Mouse (Mus musculus): ENCODE results near the gene Odf3l2. TPM values are rescaled to one million over a fixed set of nuclear protein-coding genes. Genes with fewer than 3 reads are reported as not detected.

Odf3l2 gene
- polyA plus RNA-seq, 1 experiment from 2014 or later: 0.17 TPM

GRCm38 (mm10) chr10:79594872-79595589, 50.5 kb downstream of the Odf3l2 start:
- ATAC-seq (ENCODE audit: low FRiP score): peak; percentile 90
- H3K9ac ChIP-seq (replicated peaks): no peak overlapping the region
- H3K9me3 ChIP-seq (replicated peaks): no peaks in the 10 kb centered on the region
- 23% methylated on average over 17 of the region's 17 CpGs for WGBS
- H3K27me3 ChIP-seq (replicated peaks): peaks cover 21% of the 10 kb centered on the region; the same call in 1 of the 2 replicates
- H3K4me1 ChIP-seq: 0 out of 2 replicates have a peak, but pooled peaks cover 2% of the 10 kb centered on the region
- no peak overlapping the region for H3K27ac ChIP-seq (replicated peaks)
- no peak overlapping the region for H3K4me3 ChIP-seq (replicated peaks)
- H3K36me3 ChIP-seq: no peaks in the 10 kb centered on the region
- H3K4me2 ChIP-seq: peak overlapping the region; percentile 44

GRCm38 (mm10) chr10:79594111-79594510, 51.4 kb downstream of the Odf3l2 start:
- H3K27ac ChIP-seq (replicated peaks): no peak overlapping the region
- no peaks in the 10 kb centered on the region for H3K9me3 ChIP-seq (replicated peaks)
- no peak for ATAC-seq (ENCODE audit: low FRiP score)
- H3K27me3 ChIP-seq (replicated peaks): peaks cover 21% of the 10 kb centered on the region; the same call in 1 of the 2 replicates
- no peak overlapping the region for H3K4me3 ChIP-seq (replicated peaks)
- 67% methylated on average over 6 of the region's 6 CpGs for WGBS
- 0 out of 2 replicates have a peak, but pooled peaks cover 2% of the 10 kb centered on the region for H3K4me1 ChIP-seq
- H3K36me3 ChIP-seq: no peaks in the 10 kb centered on the region
- no peak overlapping the region for H3K9ac ChIP-seq (replicated peaks)
- H3K4me2 ChIP-seq: no peak overlapping the region

- 100% methylated on average over 1 of the region's 1 CpGs for WGBS
- Histone ChIP-seq H3K36me3 (no peaks in the 10 kb centered on the region), H3K4me3 (replicated peaks) (no peak overlapping the region), H3K9me3 (replicated peaks) (no peaks in the 10 kb centered on the region), H3K9ac (replicated peaks) (no peak overlapping the region), H3K4me1 (0 out of 2 replicates have a peak, but pooled peaks cover 2% of the 10 kb centered on the region), H3K4me2 (no peak overlapping the region), H3K27me3 (replicated peaks) (peaks cover 16% of the 10 kb centered on the region; the same call in 1 of the 2 replicates), H3K27ac (replicated peaks) (no peak overlapping the region)
- no peak for ATAC-seq (ENCODE audit: low FRiP score)
Observed at GRCm38 (mm10) chr10:79590702-79591101, 54.8 kb downstream of the Odf3l2 start.

Other genes starting within 250 kb of the Odf3l2 start
- gene Vmn2r83, start 177.0 kb downstream of the Odf3l2 start, polyA plus RNA-seq (2015; fragmentation: Nextera tagmentation; extraction: Ambion mirVana): 0.08 TPM in 1 of 2 replicates, not detected in the other
- gene Plpp2, start 111.9 kb downstream of the Odf3l2 start, polyA plus RNA-seq (2015; fragmentation: Nextera tagmentation; extraction: Ambion mirVana): 23.7 and 26.2 TPM in 2 replicates
- 61.7 and 68.6 TPM in 2 replicates for gene Mier2, start 90.5 kb downstream of the Odf3l2 start, polyA plus RNA-seq (2015; fragmentation: Nextera tagmentation; extraction: Ambion mirVana)
- 0.37 TPM in 1 of 2 replicates, not detected in the other for gene Theg, start 58.4 kb downstream of the Odf3l2 start, polyA plus RNA-seq (2015; fragmentation: Nextera tagmentation; extraction: Ambion mirVana)
- gene C2cd4c, start 31.7 kb downstream of the Odf3l2 start, polyA plus RNA-seq (2015; fragmentation: Nextera tagmentation; extraction: Ambion mirVana): 0.40 and 0.55 TPM in 2 replicates
- 24.7 and 28.9 TPM in 2 replicates for gene Shc2, start 7.8 kb downstream of the Odf3l2 start, polyA plus RNA-seq (2015; fragmentation: Nextera tagmentation; extraction: Ambion mirVana)
- gene Madcam1, start 18.8 kb upstream of the Odf3l2 start, polyA plus RNA-seq (2015; fragmentation: Nextera tagmentation; extraction: Ambion mirVana): 1.0 and 4.1 TPM in 2 replicates
- 109 and 115 TPM in 2 replicates for gene Tpgs1, start 23.6 kb upstream of the Odf3l2 start, polyA plus RNA-seq (2015; fragmentation: Nextera tagmentation; extraction: Ambion mirVana)
- 83.0 and 83.4 TPM in 2 replicates for gene Cdc34, start 36.5 kb upstream of the Odf3l2 start, polyA plus RNA-seq (2015; fragmentation: Nextera tagmentation; extraction: Ambion mirVana)
- gene Gzmm, start 43.3 kb upstream of the Odf3l2 start, polyA plus RNA-seq (2015; fragmentation: Nextera tagmentation; extraction: Ambion mirVana): 1.1 TPM in 2 replicates
- gene Bsg, start 58.8 kb upstream of the Odf3l2 start, polyA plus RNA-seq (2015; fragmentation: Nextera tagmentation; extraction: Ambion mirVana): 958 and 1,001 TPM in 2 replicates
- gene Hcn2, start 70.9 kb upstream of the Odf3l2 start, polyA plus RNA-seq (2015; fragmentation: Nextera tagmentation; extraction: Ambion mirVana): 2.0 and 3.0 TPM in 2 replicates
- gene Polrmt, start 100.8 kb upstream of the Odf3l2 start, polyA plus RNA-seq (2015; fragmentation: Nextera tagmentation; extraction: Ambion mirVana): 43.4 TPM in 2 replicates
- 2.7 and 3.4 TPM in 2 replicates for gene Fgf22, start 109.3 kb upstream of the Odf3l2 start, polyA plus RNA-seq (2015; fragmentation: Nextera tagmentation; extraction: Ambion mirVana)
- 108 and 110 TPM in 2 replicates for gene Rnf126, start 121.2 kb upstream of the Odf3l2 start, polyA plus RNA-seq (2015; fragmentation: Nextera tagmentation; extraction: Ambion mirVana)
- 2.6 and 4.5 TPM in 2 replicates for gene Fstl3, start 131.5 kb upstream of the Odf3l2 start, polyA plus RNA-seq (2015; fragmentation: Nextera tagmentation; extraction: Ambion mirVana)
- 0.14 and 10.2 TPM in 2 replicates for gene Prss57, start 145.2 kb upstream of the Odf3l2 start, polyA plus RNA-seq (2015; fragmentation: Nextera tagmentation; extraction: Ambion mirVana)
- 227 and 256 TPM in 2 replicates for gene Palm, start 147.8 kb upstream of the Odf3l2 start, polyA plus RNA-seq (2015; fragmentation: Nextera tagmentation; extraction: Ambion mirVana)
- gene Misp, start 175.3 kb upstream of the Odf3l2 start, polyA plus RNA-seq (2015; fragmentation: Nextera tagmentation; extraction: Ambion mirVana): 0.33 and 11.5 TPM in 2 replicates
- gene Ptbp1, start 208.7 kb upstream of the Odf3l2 start, polyA plus RNA-seq (2015; fragmentation: Nextera tagmentation; extraction: Ambion mirVana): 55.8 and 121 TPM in 2 replicates
- gene Prtn3, start 228.7 kb upstream of the Odf3l2 start, polyA plus RNA-seq (2015; fragmentation: Nextera tagmentation; extraction: Ambion mirVana): 9.0 and 9.5 TPM in 2 replicates
- 316 and 385 TPM in 2 replicates for gene Plppr3, start 228.9 kb upstream of the Odf3l2 start, polyA plus RNA-seq (2015; fragmentation: Nextera tagmentation; extraction: Ambion mirVana)
- gene Elane, start 240.5 kb upstream of the Odf3l2 start, polyA plus RNA-seq (2015; fragmentation: Nextera tagmentation; extraction: Ambion mirVana): 0.31 and 0.50 TPM in 2 replicates
- gene Cfd, start 245.1 kb upstream of the Odf3l2 start, polyA plus RNA-seq (2015; fragmentation: Nextera tagmentation; extraction: Ambion mirVana): not detected in 2 replicates